Mouse (Mus musculus) bone marrow, adult 2 months (tissue): Measurements from ENCODE around the gene Rdh7. TPM values are rescaled to one million over a fixed set of nuclear protein-coding genes. Genes with fewer than 3 reads are reported as not detected.
"Not testable (repeated sequence)": the region's sequence is repeated elsewhere in the genome, so short reads cannot be mapped to it uniquely, and the experiment has no call there.

ENCODE experiments used
- H3K27ac ChIP-seq: fragments of 200-500 bp; 2 replicates; pipeline ENCODE4 v1.5.1; 2012; ENCODE audit warnings: low read depth, mild to moderate bottlenecking, control low read depth, inconsistent platforms, low read length; ENCODE audit not compliant: control insufficient read depth, poor library complexity, insufficient read depth
- H3K4me1 ChIP-seq: fragments of 200-500 bp; 2 replicates; pipeline ENCODE4 v1.6.1; 2011; ENCODE audit warnings: low read length; ENCODE audit not compliant: control insufficient read depth, insufficient read depth
- H3K4me3 ChIP-seq: fragments of 200-500 bp; replicated peaks from 2 replicates; pipeline ENCODE3; 2011; ENCODE audit warnings: mild to moderate bottlenecking, low read depth, low read length, control low read depth; ENCODE audit not compliant: control insufficient read depth
- CTCF ChIP-seq: fragments of 200-500 bp; IDR thresholded peaks from 2 replicates; pipeline ENCODE4 v1.5.1; 2011; ENCODE audit warnings: low read length, control low read depth; ENCODE audit not compliant: control insufficient read depth, insufficient read depth
- POLR2A ChIP-seq: fragments of 200-500 bp; IDR thresholded peaks from 2 replicates; pipeline ENCODE4 v1.6.1; 2011; ENCODE audit warnings: low read depth, mild to moderate bottlenecking, control low read depth, low read length, borderline replicate concordance; ENCODE audit not compliant: control insufficient read depth
- WGBS: fragments of 180-500 bp; shearing (Covaris S2); methylation state at CpG from one replicate; pipeline ENCODE4 v1.1.7; 2018; 5-methylcytosine and 5-hydroxymethylcytosine counted together
- polyA plus RNA-seq: library from polyadenylated mRNA; stranded (reverse); fragments of >200 nt; gene quantifications from 2 replicates; pipeline ENCODE4 v1.2.4, GENCODE M21; 2011; ENCODE audit warnings: low replicate concordance; ENCODE audit not compliant: missing spikeins, insufficient read depth, insufficient read length

Gene Rdh7
- polyA plus RNA-seq, 1 experiment: 4.5 TPM

GRCm38 (mm10) chr10:127879155-127879688 lies 9.4 kb downstream of the Rdh7 start:
- TF ChIP-seq CTCF (no peak), POLR2A (no peak)
- Histone ChIP-seq H3K4me3 (no peak overlapping the region), H3K27ac (no peak overlapping the region), H3K4me1 (no peaks in the 10 kb centered on the region)
- WGBS: 72% methylated on average over 3 of the region's 3 CpGs

- WGBS: 61% methylated on average over 3 of the region's 3 CpGs
- H3K4me3 ChIP-seq: no peak overlapping the region
- no peaks in the 10 kb centered on the region for H3K4me1 ChIP-seq
- no peak for TF ChIP-seq POLR2A
- no peak for TF ChIP-seq CTCF
- H3K27ac ChIP-seq: no peak overlapping the region
Observed at GRCm38 (mm10) chr10:127878262-127879057, 10.2 kb downstream of the Rdh7 start.

- Histone ChIP-seq H3K4me1 (no peaks in the 10 kb centered on the region), H3K4me3 (no peak overlapping the region), H3K27ac (no peak overlapping the region)
- no peak for TF ChIP-seq CTCF
- TF ChIP-seq POLR2A: no peak
- 61% methylated on average over 2 of the region's 2 CpGs for WGBS
Observed at GRCm38 (mm10) chr10:127877681-127878080, 10.9 kb downstream of the Rdh7 start.

GRCm38 (mm10) chr10:127872484-127872883 lies 16.1 kb downstream of the Rdh7 start:
- Histone ChIP-seq H3K4me1 (no peaks in the 10 kb centered on the region), H3K27ac (no peak overlapping the region), H3K4me3 (no peak overlapping the region)
- WGBS: 76% methylated on average over 4 of the region's 4 CpGs
- no peak for TF ChIP-seq POLR2A
- no peak for TF ChIP-seq CTCF

GRCm38 (mm10) chr10:127866232-127866631 lies 22.4 kb downstream of the Rdh7 start, which contains the start of gene Rdh16f2:
Rdh16f2 (plus strand) TSS chr10:127866474.
- 79% methylated on average over 3 of the region's 3 CpGs for WGBS
- Histone ChIP-seq H3K4me3 (no peak within 1 kb of the TSS), H3K27ac (no peak within 1 kb of the TSS), H3K4me1 (no peaks in the 10 kb centered on the region)
- TF ChIP-seq POLR2A (no peak), CTCF (no peak)

GRCm38 (mm10) chr10:127864931-127865330 lies 23.7 kb downstream of the Rdh7 start:
- H3K4me3 ChIP-seq: no peak overlapping the region
- no peak overlapping the region for H3K27ac ChIP-seq
- TF ChIP-seq CTCF: no peak
- no peak for TF ChIP-seq POLR2A
- no peaks in the 10 kb centered on the region for H3K4me1 ChIP-seq

GRCm38 (mm10) chr10:127856376-127856775 lies 32.2 kb downstream of the Rdh7 start:
- Histone ChIP-seq H3K4me3 (no peak overlapping the region), H3K27ac (no peak overlapping the region), H3K4me1 (no peaks in the 10 kb centered on the region)
- TF ChIP-seq POLR2A (no peak), CTCF (no peak)

GRCm38 (mm10) chr10:127849628-127850027 lies 39.0 kb downstream of the Rdh7 start, which contains the start of gene Rdh19:
Rdh19 (plus strand) TSS chr10:127849928.
- H3K27ac ChIP-seq: no peak within 1 kb of the TSS
- H3K4me1 ChIP-seq: no peaks in the 10 kb centered on the region
- TF ChIP-seq POLR2A (no peak), CTCF (no peak)
- WGBS: 92% methylated on average over 1 of the region's 1 CpGs
- no peak within 1 kb of the TSS for H3K4me3 ChIP-seq

GRCm38 (mm10) chr10:127848089-127848488 lies 40.5 kb downstream of the Rdh7 start:
- 89% methylated on average over 1 of the region's 1 CpGs for WGBS
- no peaks in the 10 kb centered on the region for H3K4me1 ChIP-seq
- H3K4me3 ChIP-seq: no peak overlapping the region
- TF ChIP-seq CTCF (no peak), POLR2A (no peak)
- no peak overlapping the region for H3K27ac ChIP-seq

- H3K4me1 ChIP-seq, H3K4me3 ChIP-seq, H3K27ac ChIP-seq: not testable (repeated sequence)
- WGBS: 85% methylated on average over 5 of the region's 5 CpGs
Observed at GRCm38 (mm10) chr10:127845945-127846344, 42.7 kb downstream of the Rdh7 start.
